Mouse (Mus musculus) cortical plate, adult 2 months (tissue): ENCODE measurements around the gene Rsrc1. TPM values are rescaled to one million over a fixed set of nuclear protein-coding genes. Genes with fewer than 3 reads are reported as not detected.

ENCODE experiments used
- H3K27ac ChIP-seq: fragments of 200-500 bp; 2 replicates; pipeline ENCODE4 v1.5.1; 2012; ENCODE audit warnings: low read length, control low read depth, inconsistent platforms; ENCODE audit not compliant: insufficient read depth
- H3K4me1 ChIP-seq: fragments of 200-500 bp; 2 replicates; pipeline ENCODE4 v1.6.1; 2011; ENCODE audit warnings: low read length; ENCODE audit not compliant: control insufficient read depth, insufficient read depth
- H3K4me3 ChIP-seq: fragments of 200-500 bp; 2 replicates; pipeline ENCODE4 v1.5.1; 2011; ENCODE audit warnings: mild to moderate bottlenecking, low read length, control low read depth; ENCODE audit not compliant: insufficient read depth
- CTCF ChIP-seq: fragments of 200-500 bp; IDR thresholded peaks from 2 replicates; pipeline ENCODE4 v1.5.1; 2011; ENCODE audit warnings: mild to moderate bottlenecking, control low read depth, low read length; ENCODE audit not compliant: insufficient read depth; ENCODE audit errors: extremely low read depth
- POLR2A ChIP-seq: fragments of 200-500 bp; IDR thresholded peaks from 2 replicates; pipeline ENCODE4 v1.6.1; 2011; ENCODE audit warnings: mild to moderate bottlenecking, low read length, control low read depth; ENCODE audit not compliant: insufficient read depth; ENCODE audit errors: extremely low read depth
- polyA plus RNA-seq: library from polyadenylated mRNA; depleted of rRNA; stranded (reverse); fragments of >200 nt; gene quantifications from 2 replicates; pipeline ENCODE4 v1.2.3, GENCODE M21; 2012

Gene Rsrc1
- polyA plus RNA-seq, 1 experiment: 20.5 TPM

- Histone ChIP-seq H3K4me1 (no peaks in the 10 kb centered on the region), H3K27ac (no peak overlapping the region), H3K4me3 (no peak overlapping the region)
- TF ChIP-seq CTCF (no peak), POLR2A (no peak)
Measured at GRCm38 (mm10) chr3:66974501-66974900, 6.7 kb upstream of the Rsrc1 start.

DNA sequence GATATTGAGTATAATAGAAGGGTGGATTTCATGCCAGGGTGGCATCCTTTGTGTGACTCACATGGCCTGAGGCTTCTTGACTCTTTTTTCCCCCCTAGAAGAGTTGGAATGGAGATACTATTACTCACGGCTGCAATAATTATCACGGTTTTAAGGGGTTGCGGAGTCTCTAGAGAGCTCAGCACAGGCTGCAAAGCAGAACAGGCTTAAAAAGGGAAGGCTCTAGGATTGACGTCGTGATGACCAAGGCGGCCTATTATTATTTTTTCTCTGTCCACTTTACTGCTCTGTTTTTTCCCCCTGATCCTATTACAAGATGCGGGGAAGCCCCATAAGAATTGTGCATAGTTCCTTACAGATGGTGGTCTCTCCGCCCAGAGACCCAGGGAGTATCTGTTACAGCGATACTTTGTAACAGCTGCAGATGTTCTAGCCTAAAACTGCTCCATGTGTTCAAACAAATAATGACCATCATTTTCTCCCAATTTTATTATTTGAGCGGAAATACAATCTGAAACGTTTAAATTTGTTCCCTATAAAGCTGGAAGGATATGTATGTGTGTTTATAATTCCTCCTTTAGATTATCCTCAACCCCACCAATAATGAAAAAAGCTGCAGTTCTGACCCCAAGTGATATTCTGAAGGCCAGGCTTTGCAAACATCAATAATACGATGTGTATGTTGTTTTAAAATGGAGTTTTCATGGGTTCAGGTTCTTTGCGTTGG is 4.1 kb upstream of the Rsrc1 start:
- Histone ChIP-seq H3K4me1 (no peaks in the 10 kb centered on the region), H3K27ac (no peak overlapping the region), H3K4me3 (no peak overlapping the region)
- TF ChIP-seq CTCF: no peak
- TF ChIP-seq POLR2A: no peak

GRCm38 (mm10) chr3:66977811-66978456 is 3.3 kb upstream of the Rsrc1 start:
- no peak overlapping the region for H3K27ac ChIP-seq
- TF ChIP-seq CTCF (no peak), POLR2A (no peak)
- H3K4me1 ChIP-seq: no peaks in the 10 kb centered on the region
- H3K4me3 ChIP-seq: no peak overlapping the region

GRCm38 (mm10) chr3:66978457-66979381 is 2.5 kb upstream of the Rsrc1 start:
- H3K27ac ChIP-seq: no peak overlapping the region
- no peak for TF ChIP-seq POLR2A
- no peak for TF ChIP-seq CTCF
- no peaks in the 10 kb centered on the region for H3K4me1 ChIP-seq
- no peak overlapping the region for H3K4me3 ChIP-seq

GRCm38 (mm10) chr3:66979491-66979890 is 1.7 kb upstream of the Rsrc1 start:
- Histone ChIP-seq H3K4me3 (no peak overlapping the region), H3K4me1 (no peaks in the 10 kb centered on the region), H3K27ac (no peak overlapping the region)
- TF ChIP-seq CTCF (no peak), POLR2A (no peak)

DNA sequence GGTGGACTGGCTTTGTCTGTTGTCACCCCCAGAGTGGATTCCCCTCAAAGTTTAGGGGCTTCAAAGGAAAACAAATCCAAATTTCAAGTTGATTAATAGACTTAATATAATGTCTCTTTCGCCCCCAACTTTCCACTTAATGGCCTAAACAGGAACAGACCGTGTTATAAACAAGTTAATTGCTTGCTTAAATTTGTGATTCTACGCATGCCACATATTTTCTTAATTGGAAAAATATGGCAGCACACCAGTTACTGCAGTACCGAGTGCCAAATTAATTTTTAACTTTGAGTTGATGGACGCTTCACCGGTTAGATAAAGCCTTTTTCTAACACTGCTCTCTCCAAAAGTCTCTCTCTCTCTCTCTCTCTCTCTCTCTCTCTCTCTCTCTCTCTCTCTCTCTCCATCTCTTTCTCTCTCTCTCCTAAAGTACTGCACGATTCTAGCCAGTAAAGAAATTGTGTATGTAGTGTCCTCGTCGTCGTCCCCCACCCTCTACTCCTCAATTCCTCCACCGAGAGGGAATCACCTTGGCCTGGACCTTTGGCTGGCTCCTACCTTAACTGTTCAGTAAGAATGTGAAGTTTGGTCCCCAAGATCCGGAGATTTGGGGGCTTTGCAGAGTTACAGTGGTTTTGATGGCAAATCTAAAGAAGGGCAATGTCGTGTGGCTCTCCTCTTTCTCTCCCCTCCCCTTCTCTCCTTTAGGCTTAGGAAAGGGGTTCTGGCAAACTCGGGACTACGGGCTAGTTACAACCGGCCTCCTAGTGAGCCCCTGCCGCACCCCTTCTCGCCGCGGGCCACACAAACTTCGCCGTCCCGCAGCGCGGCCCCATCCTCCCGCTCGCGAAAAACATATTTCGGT is 847 bp upstream of the Rsrc1 start:
- TF ChIP-seq CTCF: no peak
- no peak for TF ChIP-seq POLR2A
- Histone ChIP-seq H3K4me1 (no peaks in the 10 kb centered on the region), H3K4me3 (no peak overlapping the region), H3K27ac (no peak overlapping the region)

- no peak within 1 kb of the TSS for H3K4me3 ChIP-seq
- TF ChIP-seq POLR2A (no peak), CTCF (no peak)
- no peak within 1 kb of the TSS for H3K27ac ChIP-seq
Measured at GRCm38 (mm10) chr3:66981706-66982105, 516 bp downstream of the Rsrc1 start, which contains the start of gene Shox2. Gene Shox2, minus strand, starts transcription at chr3:66981771.

DNA sequence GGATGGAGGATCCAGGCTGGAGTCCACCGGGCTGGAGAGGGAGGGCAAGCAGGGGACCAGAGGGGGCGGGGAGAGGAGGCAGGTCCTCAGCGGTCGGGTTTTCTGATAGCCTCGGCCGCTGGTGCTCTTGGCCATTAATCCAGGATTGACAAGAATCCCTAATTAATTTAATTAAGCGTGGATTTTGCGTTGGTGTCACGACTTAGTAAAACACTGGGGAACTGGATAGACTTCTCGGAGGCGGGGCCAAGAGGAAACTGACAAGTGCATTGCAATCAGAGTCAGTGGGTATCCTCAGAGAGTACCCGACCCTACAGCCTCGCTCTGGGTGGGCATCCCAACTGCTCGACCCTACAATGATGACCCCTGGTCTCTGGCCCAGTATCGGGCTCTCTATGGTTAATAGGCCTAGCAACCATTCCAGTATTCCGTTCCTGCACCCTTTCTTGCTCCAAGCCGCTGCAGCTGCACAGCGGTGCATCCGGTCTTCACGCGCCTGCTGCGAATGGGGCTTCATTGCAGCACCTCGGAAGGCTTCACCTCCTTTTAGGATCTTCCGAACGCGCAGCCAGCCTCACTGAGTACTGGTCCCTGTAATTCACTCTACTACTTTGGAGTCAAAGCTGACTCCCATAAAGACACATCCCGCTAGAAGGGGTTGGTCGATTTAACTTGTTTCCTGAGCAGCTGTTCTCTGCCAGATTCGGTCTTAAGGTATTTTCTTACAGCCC is 1.2 kb downstream of the Rsrc1 start:
- Histone ChIP-seq H3K4me3 (no peak overlapping the region), H3K4me1 (no peaks in the 10 kb centered on the region; the same call in 1 of the 2 replicates), H3K27ac (no peak overlapping the region)
- TF ChIP-seq POLR2A (no peak), CTCF (no peak)

More at GRCm38 (mm10) chr3:66981706-66982105, 516 bp downstream of the Rsrc1 start, which contains the start of gene Shox2:
- H3K4me1 ChIP-seq: no peaks in the 10 kb centered on the region; the same call in 1 of the 2 replicates

- Histone ChIP-seq H3K4me3 (no peak overlapping the region), H3K27ac (no peak overlapping the region), H3K4me1 (no peaks in the 10 kb centered on the region; the same call in 1 of the 2 replicates)
- TF ChIP-seq POLR2A (no peak), CTCF (no peak)
Measured at GRCm38 (mm10) chr3:66983481-66983880, 2.3 kb downstream of the Rsrc1 start.
